Mouse (Mus musculus): ENCODE data around the gene Map3k19. TPM values are rescaled to one million over a fixed set of nuclear protein-coding genes. Genes with fewer than 3 reads are reported as not detected.

Gene Map3k19
- total RNA-seq (2021) = under 1 TPM in 1 of 2 experiments, not detected in 1; 0.14 TPM
- long read RNA-seq, experiment 1 = 0 reads
- long read RNA-seq, experiment 2 = 0 reads

GRCm38 (mm10) chr1:127854486-127855222 is at the start of gene Map3k19:
Map3k19 (minus strand) TSS chr1:127855031.
- no peak for DNase-seq

GRCm38 (mm10) chr1:127899401-127899800 is 44.6 kb upstream of the Map3k19 start:
- no peak for DNase-seq

- DNase-seq = no peak
Observed at GRCm38 (mm10) chr1:127869276-127869675, 14.4 kb upstream of the Map3k19 start.

- DNase-seq = peak; percentile 91
Observed at GRCm38 (mm10) chr1:127868300-127869261, 13.8 kb upstream of the Map3k19 start, which contains the start of gene Rab3gap1. Rab3gap1 (plus strand) TSS chr1:127868773.

- DNase-seq = no peak
Observed at GRCm38 (mm10) chr1:127863806-127864205, 9.0 kb upstream of the Map3k19 start.

GRCm38 (mm10) chr1:127861900-127862299 is 7.1 kb upstream of the Map3k19 start:
- DNase-seq = no peak

- DNase-seq = no peak
Observed at GRCm38 (mm10) chr1:127860492-127860891, 5.7 kb upstream of the Map3k19 start.

- no peak for DNase-seq
Observed at GRCm38 (mm10) chr1:127859799-127860400, 5.1 kb upstream of the Map3k19 start.

- no peak for DNase-seq
Observed at GRCm38 (mm10) chr1:127858945-127859648, 4.3 kb upstream of the Map3k19 start.

GRCm38 (mm10) chr1:127850075-127850610 is 4.7 kb downstream of the Map3k19 start:
- DNase-seq = no peak

GRCm38 (mm10) chr1:127845472-127845871 is 9.4 kb downstream of the Map3k19 start:
- no peak for DNase-seq

- DNase-seq = no peak
Observed at GRCm38 (mm10) chr1:127838602-127839001, 16.2 kb downstream of the Map3k19 start.

- DNase-seq = no peak
Observed at GRCm38 (mm10) chr1:127836619-127837018, 18.2 kb downstream of the Map3k19 start.

GRCm38 (mm10) chr1:127834202-127834601 is 20.6 kb downstream of the Map3k19 start:
- DNase-seq = no peak

GRCm38 (mm10) chr1:127833714-127834113 is 21.1 kb downstream of the Map3k19 start:
- no peak for DNase-seq

- DNase-seq = no peak
Observed at GRCm38 (mm10) chr1:127830215-127830921, 24.5 kb downstream of the Map3k19 start.

GRCm38 (mm10) chr1:127827325-127827724 is 27.5 kb downstream of the Map3k19 start:
- no peak for DNase-seq

GRCm38 (mm10) chr1:127816381-127816780 is 38.5 kb downstream of the Map3k19 start:
- DNase-seq = no peak

- no peak for DNase-seq
Observed at GRCm38 (mm10) chr1:127812929-127813328, 41.9 kb downstream of the Map3k19 start.

GRCm38 (mm10) chr1:127808671-127809070 is 46.2 kb downstream of the Map3k19 start:
- no peak for DNase-seq

- DNase-seq = no peak
Observed at GRCm38 (mm10) chr1:127802916-127803315, 51.9 kb downstream of the Map3k19 start.

Data from gastrocnemius, postnatal 10 days (tissue).